Mouse (Mus musculus) liver, adult 2 months (tissue): ENCODE data around the gene Omd. TPM values are rescaled to one million over a fixed set of nuclear protein-coding genes. Genes with fewer than 3 reads are reported as not detected.

Source experiments
- DNase-seq: peaks from one replicate; pipeline ENCODE4 v3.0.0-alpha.2; 2011; ENCODE audit warnings: low read depth, low spot score; ENCODE audit errors: extremely low read depth
- H3K27ac ChIP-seq: fragments of 200-500 bp; replicated peaks from 2 replicates; pipeline ENCODE4 v1.5.1; 2012; ENCODE audit warnings: low read depth, mild to moderate bottlenecking, control low read depth, inconsistent platforms, low read length; ENCODE audit not compliant: insufficient read depth
- H3K27me3 ChIP-seq: fragments of 200-500 bp; 2 replicates; pipeline ENCODE4 v1.6.1; 2012; ENCODE audit warnings: mild to moderate bottlenecking, moderate library complexity, low read length, inconsistent platforms; ENCODE audit not compliant: control insufficient read depth, insufficient read depth
- H3K36me3 ChIP-seq: fragments of 200-500 bp; 2 replicates; pipeline ENCODE4 v1.6.1; 2012; ENCODE audit warnings: low read length, inconsistent platforms; ENCODE audit not compliant: control insufficient read depth, insufficient read depth
- H3K4me1 ChIP-seq: fragments of 200-500 bp; 2 replicates; pipeline ENCODE4 v1.6.1; 2011; ENCODE audit warnings: low read length; ENCODE audit not compliant: control insufficient read depth, insufficient read depth
- H3K4me3 ChIP-seq: fragments of 200-500 bp; 2 replicates; pipeline ENCODE4 v1.5.1; 2011; ENCODE audit warnings: low read depth, mild to moderate bottlenecking, control low read depth, low read length, moderate library complexity; ENCODE audit not compliant: insufficient read depth
- H3K79me2 ChIP-seq: fragments of 200-500 bp; 2 replicates; pipeline ENCODE4 v1.6.1; 2012; ENCODE audit warnings: inconsistent platforms, mild to moderate bottlenecking, low read length, moderate library complexity; ENCODE audit not compliant: control insufficient read depth, insufficient read depth
- H3K9ac ChIP-seq: fragments of 200-500 bp; 2 replicates; pipeline ENCODE4 v1.6.1; 2012; ENCODE audit warnings: low read depth, mild to moderate bottlenecking, control low read depth, inconsistent platforms, low read length
- CTCF ChIP-seq: fragments of 200-500 bp; IDR thresholded peaks from 2 replicates; pipeline ENCODE4 v1.5.1; 2011; ENCODE audit warnings: low read depth, low read length, control low read depth
- POLR2A ChIP-seq: fragments of 200-500 bp; IDR thresholded peaks from 2 replicates; pipeline ENCODE4 v1.6.1; 2011; ENCODE audit warnings: low read length, control low read depth; ENCODE audit not compliant: insufficient read depth; ENCODE audit errors: extremely low read depth
- WGBS: fragments of 180-500 bp; shearing (Covaris S2); methylation state at CpG from one replicate; pipeline ENCODE4 v1.1.7; 2018; 5-methylcytosine and 5-hydroxymethylcytosine counted together
- polyA plus RNA-seq: library from polyadenylated mRNA; depleted of rRNA; stranded (reverse); fragments of >200 nt; gene quantifications from 2 replicates; pipeline ENCODE4 v1.2.3, GENCODE M21; 2012
- total RNA-seq: library from RNA; depleted of rRNA; stranded (reverse); fragments of >200 nt; gene quantifications from 2 replicates; pipeline ENCODE4 v1.2.3, GENCODE M21; 2014

Omd gene
- total and polyA plus RNA-seq, 2 experiments = 0.55 TPM; not detected in 1

- H3K27ac ChIP-seq = no peak overlapping the region
- H3K27me3 ChIP-seq = no peaks in the 10 kb centered on the region
- no peak for DNase-seq
- no peaks in the 10 kb centered on the region for H3K79me2 ChIP-seq
- H3K36me3 ChIP-seq = no peaks in the 10 kb centered on the region
- no peak overlapping the region for H3K9ac ChIP-seq
- TF ChIP-seq POLR2A (no peak), CTCF (no peak)
- H3K4me3 ChIP-seq = no peak overlapping the region
- 70% methylated on average over 1 of the region's 1 CpGs for WGBS
- no peaks in the 10 kb centered on the region for H3K4me1 ChIP-seq
Observed at GRCm38 (mm10) chr13:49547563-49548150, 34.6 kb upstream of the Omd start.

- no peaks in the 10 kb centered on the region for H3K27me3 ChIP-seq
- TF ChIP-seq POLR2A = no peak
- TF ChIP-seq CTCF = no peak
- H3K4me3 ChIP-seq = no peak overlapping the region
- no peaks in the 10 kb centered on the region for H3K4me1 ChIP-seq
- no peaks in the 10 kb centered on the region for H3K79me2 ChIP-seq
- 95% methylated on average over 3 of the region's 3 CpGs for WGBS
- H3K36me3 ChIP-seq = no peaks in the 10 kb centered on the region
- no peak overlapping the region for H3K27ac ChIP-seq
- DNase-seq = no peak
- H3K9ac ChIP-seq = no peak overlapping the region
Observed at GRCm38 (mm10) chr13:49549616-49550015, 32.6 kb upstream of the Omd start.

DNA sequence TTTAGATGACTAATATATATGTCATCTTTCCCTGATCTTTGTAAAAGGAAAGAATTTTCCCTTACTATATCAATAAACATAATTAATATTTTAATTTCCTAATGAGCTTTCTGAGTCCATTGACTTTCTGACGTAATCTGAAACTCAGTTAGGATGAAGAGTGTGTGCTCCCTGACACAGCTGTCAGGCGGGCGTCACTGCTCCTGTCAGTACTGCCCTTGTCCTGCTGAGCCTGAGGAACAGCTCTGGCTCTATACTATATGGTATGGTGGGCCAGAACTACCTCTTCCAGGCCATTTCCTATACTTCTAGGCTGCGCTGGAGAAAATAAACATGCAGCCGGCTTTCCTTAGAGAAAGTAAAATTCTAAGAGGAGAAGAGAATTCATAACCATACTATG, 27.7 kb upstream of the Omd start:
- Histone ChIP-seq H3K4me1 (no peaks in the 10 kb centered on the region), H3K4me3 (no peak overlapping the region), H3K36me3 (no peaks in the 10 kb centered on the region), H3K79me2 (no peaks in the 10 kb centered on the region), H3K27ac (no peak overlapping the region), H3K27me3 (no peaks in the 10 kb centered on the region), H3K9ac (no peak overlapping the region)
- no peak for DNase-seq
- TF ChIP-seq CTCF (no peak), POLR2A (no peak)
- WGBS = 98% methylated on average over 5 of the region's 5 CpGs

- Histone ChIP-seq H3K9ac (no peak overlapping the region), H3K27ac (no peak overlapping the region), H3K27me3 (no peaks in the 10 kb centered on the region), H3K36me3 (no peaks in the 10 kb centered on the region), H3K4me1 (no peaks in the 10 kb centered on the region), H3K79me2 (no peaks in the 10 kb centered on the region), H3K4me3 (no peak overlapping the region)
- peak; percentile 17 for DNase-seq
- 78% methylated on average over 1 of the region's 1 CpGs for WGBS
- no peak for TF ChIP-seq CTCF
- no peak for TF ChIP-seq POLR2A
Observed at GRCm38 (mm10) chr13:49556203-49556602, 26.1 kb upstream of the Omd start.

DNA sequence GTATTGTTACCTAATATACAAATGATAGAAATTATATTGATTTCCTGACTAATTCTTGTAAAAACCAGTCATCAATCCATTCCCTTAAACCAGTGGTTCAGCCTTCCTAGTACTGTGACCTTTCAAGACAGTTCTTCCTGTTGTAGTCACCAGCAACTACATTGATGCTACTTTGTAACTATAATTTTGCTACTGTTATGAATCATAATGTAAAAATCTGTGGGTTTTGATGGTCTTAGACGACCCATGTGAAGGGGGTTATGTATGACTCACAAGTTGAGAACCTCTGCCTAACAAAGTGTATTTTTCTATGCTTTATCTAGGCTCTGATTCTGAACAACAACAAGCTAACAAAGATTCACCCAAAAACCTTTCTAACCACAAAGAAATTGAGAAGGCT, 25.3 kb upstream of the Omd start:
- no peak for DNase-seq
- H3K4me3 ChIP-seq = no peak overlapping the region
- no peak overlapping the region for H3K9ac ChIP-seq
- TF ChIP-seq CTCF = no peak
- 77% methylated on average over 1 of the region's 1 CpGs for WGBS
- no peaks in the 10 kb centered on the region for H3K36me3 ChIP-seq
- no peaks in the 10 kb centered on the region for H3K27me3 ChIP-seq
- H3K27ac ChIP-seq = no peak overlapping the region
- H3K79me2 ChIP-seq = no peaks in the 10 kb centered on the region
- no peaks in the 10 kb centered on the region for H3K4me1 ChIP-seq

GRCm38 (mm10) chr13:49559185-49559584, 23.1 kb upstream of the Omd start:
- peak; percentile 32 for DNase-seq
- no peak overlapping the region for H3K4me3 ChIP-seq
- no peaks in the 10 kb centered on the region for H3K36me3 ChIP-seq
- no peak overlapping the region for H3K9ac ChIP-seq
- H3K79me2 ChIP-seq = no peaks in the 10 kb centered on the region
- H3K27me3 ChIP-seq = no peaks in the 10 kb centered on the region
- 54% methylated on average over 2 of the region's 2 CpGs for WGBS
- H3K27ac ChIP-seq = no peak overlapping the region
- no peaks in the 10 kb centered on the region for H3K4me1 ChIP-seq
- TF ChIP-seq CTCF (peak; percentile 80), POLR2A (no peak)
